22 mouse cellular contexts compared by ENCODE assay signal in genomic region chr6:99007542-99007941, GRCm38 (mm10).
DNase-seq lines count a peak whose midpoint lies in the region; ATAC-seq and TF ChIP-seq lines count a peak whose summit lies in the region.
"Had no signal": no experiment of that assay in that cellular context is flagged by ENCODE, and none has a peak within 500 bp of the region (broad histone marks: within the 10 kb centered on the region; RNA-seq: fewer than 3 reads in every experiment).

No protein-coding gene starts in this region.

- peaks cover 10% of the 10 kb centered on the region for H3K4me1 ChIP-seq in heart, adult 2 months (ENCODE audit: control insufficient read depth, insufficient read depth, low read length)
- peaks cover 14% of the 10 kb centered on the region for H3K4me1 ChIP-seq in heart, embryonic 10.5 days
- H3K4me1 ChIP-seq in bone marrow, adult 2 months (ENCODE audit: control insufficient read depth, insufficient read depth, low read length) = peaks cover 2% of the 10 kb centered on the region; the same call in 1 of the 2 replicates
- H3K4me1 ChIP-seq in forebrain, embryonic 15.5 days = peaks cover 8% of the 10 kb centered on the region
- H3K4me1 ChIP-seq: intestine, embryonic 15.5 days had no signal

- no peak overlapping the region for H3K4me3 ChIP-seq in heart, adult 2 months
- H3K4me3 ChIP-seq in heart, embryonic 10.5 days = no peak overlapping the region
- H3K4me3 ChIP-seq in bone marrow, adult 2 months (replicated peaks; ENCODE audit: control insufficient read depth, low read depth, low read length) = no peak overlapping the region
- no peak overlapping the region for H3K4me3 ChIP-seq in forebrain, embryonic 15.5 days
- H3K4me3 ChIP-seq: embryonic facial prominence, embryonic 12.5 days; heart, embryonic 15.5 days; hindbrain, embryonic 12.5 days; intestine, embryonic 15.5 days; liver, embryonic 12.5 days; midbrain, embryonic 15.5 days; stomach, embryonic 15.5 days had no signal

- no peak overlapping the region for H3K9ac ChIP-seq in heart, adult 2 months (ENCODE audit: low read depth, low read length)
- no peak overlapping the region for H3K9ac ChIP-seq in forebrain, embryonic 15.5 days (replicated peaks)
- H3K9ac ChIP-seq: embryonic facial prominence, embryonic 12.5 days; heart, embryonic 15.5 days; hindbrain, embryonic 12.5 days; intestine, embryonic 15.5 days; liver, embryonic 12.5 days; midbrain, embryonic 15.5 days; stomach, embryonic 15.5 days had no signal

- peaks cover 8% of the 10 kb centered on the region for H3K36me3 ChIP-seq in heart, adult 2 months (ENCODE audit: control insufficient read depth, insufficient read depth, low read length)
- H3K36me3 ChIP-seq in heart, embryonic 10.5 days = peaks cover 72% of the 10 kb centered on the region
- H3K36me3 ChIP-seq in forebrain, embryonic 15.5 days = peaks cover 7% of the 10 kb centered on the region; the same call in 1 of the 2 replicates
- H3K36me3 ChIP-seq: midbrain, embryonic 15.5 days had no signal

- no peak for TF ChIP-seq POLR2A in heart, adult 2 months (IDR thresholded peaks at IDR 0.05; ENCODE audit: insufficient read depth, low read depth, low read length)
- TF ChIP-seq POLR2A in bone marrow, adult 2 months (IDR thresholded peaks at IDR 0.05; ENCODE audit: borderline replicate concordance, control insufficient read depth, low read depth, low read length) = no peak

- no peaks in the 10 kb centered on the region for H3K27me3 ChIP-seq in heart, adult 2 months (ENCODE audit: control insufficient read depth, insufficient read depth, low read length)
- no peaks in the 10 kb centered on the region for H3K27me3 ChIP-seq in heart, embryonic 10.5 days (ENCODE audit: insufficient read depth, poor library complexity, severe bottlenecking)
- no peaks in the 10 kb centered on the region for H3K27me3 ChIP-seq in forebrain, embryonic 15.5 days
- H3K27me3 ChIP-seq: embryonic facial prominence, embryonic 12.5 days; heart, embryonic 15.5 days; intestine, embryonic 15.5 days; liver, embryonic 12.5 days; midbrain, embryonic 15.5 days; stomach, embryonic 15.5 days had no signal

- no peaks in the 10 kb centered on the region for H3K79me2 ChIP-seq in heart, adult 2 months (replicated peaks; ENCODE audit: control insufficient read depth, insufficient read depth, low read length)

- H3K9me3 ChIP-seq in heart, embryonic 10.5 days = 0 out of 2 replicates have a peak, but pooled peaks cover 2% of the 10 kb centered on the region
- H3K9me3 ChIP-seq in forebrain, embryonic 15.5 days = no peaks in the 10 kb centered on the region
- H3K9me3 ChIP-seq: heart, embryonic 15.5 days; intestine, embryonic 15.5 days; midbrain, embryonic 15.5 days; stomach, embryonic 15.5 days had no signal

- no peak for TF ChIP-seq CTCF in heart, adult 2 months (IDR thresholded peaks at IDR 0.05)
- TF ChIP-seq CTCF in bone marrow, adult 2 months (IDR thresholded peaks at IDR 0.05; ENCODE audit: control insufficient read depth, insufficient read depth, low read length) = peak; percentile 10; the same call in 1 of the 2 replicates

- intact Hi-C loops in heart, adult 2 months (cut with DNase I) = no loop called here

- WGBS in heart, adult 2 months = 45% methylated on average over 6 of the region's 6 CpGs
- WGBS in heart, embryonic 10.5 days = 84% methylated on average over 6 of the region's 6 CpGs
- WGBS in bone marrow, adult 2 months = 51% methylated on average over 6 of the region's 6 CpGs
- 65% methylated on average over 6 of the region's 6 CpGs for WGBS in forebrain, embryonic 15.5 days

- H3K27ac ChIP-seq in heart, adult 2 months = peak overlapping the region; percentile 36
- no peak overlapping the region for H3K27ac ChIP-seq in heart, embryonic 10.5 days
- H3K27ac ChIP-seq in bone marrow, adult 2 months (ENCODE audit: control insufficient read depth, insufficient read depth, low read depth, low read length, poor library complexity) = peak overlapping the region; percentile 65
- no peak overlapping the region for H3K27ac ChIP-seq in forebrain, embryonic 15.5 days (replicated peaks)
- H3K27ac ChIP-seq: embryonic facial prominence, embryonic 12.5 days; heart, embryonic 15.5 days; hindbrain, embryonic 12.5 days; intestine, embryonic 15.5 days; liver, embryonic 12.5 days; macrophage; midbrain, embryonic 15.5 days; stomach, embryonic 15.5 days had no signal

- DNase-seq in heart, adult 2 months = peak; percentile 35 to 60
- DNase-seq in heart, embryonic 10.5 days (ENCODE audit: low spot score) = no peak
- DNase-seq in B cell, adult 2 months = peak; percentile 72 to 75
- no peak for DNase-seq in adrenal gland, postnatal 25 days
- no peak for DNase-seq in layer of hippocampus, postnatal 10 days (ENCODE audit: low spot score in 2 of 2)
- DNase-seq: cerebellum, postnatal 36 days; gastrocnemius, postnatal 25 days; kidney, postnatal 14 days; left cerebral cortex, postnatal 4 days; right cerebral cortex, postnatal 25 days; thymus, postnatal 14 days had no signal

- ATAC-seq in megakaryocyte progenitor cell, adult 5-6 weeks (replicated peaks; ENCODE audit: poor library complexity) = peak; percentile 66
- no peak for ATAC-seq in forebrain, embryonic 15.5 days (replicated peaks)
- ATAC-seq: intestine, embryonic 15.5 days; liver, embryonic 12.5 days; midbrain, embryonic 15.5 days had no signal

- H3K4me2 ChIP-seq in forebrain, embryonic 15.5 days (replicated peaks) = no peak overlapping the region
- H3K4me2 ChIP-seq: embryonic facial prominence, embryonic 12.5 days; heart, embryonic 15.5 days; hindbrain, embryonic 12.5 days; intestine, embryonic 15.5 days; liver, embryonic 12.5 days; midbrain, embryonic 15.5 days; stomach, embryonic 15.5 days had no signal

- TF ChIP-seq EP300 in heart, adult 2 months (IDR thresholded peaks at IDR 0.05; ENCODE audit: insufficient read depth, low read depth, low read length) = no peak

Comparison
In these comparisons a context has a peak if more than half of its experiments do, and no peak if none do; other contexts are left out.
1. DNase-seq: peak in heart, adult 2 months (2 of 2) and B cell, adult 2 months (2 of 2); none in heart, embryonic 10.5 days (single experiment), adrenal gland, postnatal 25 days (single experiment) and layer of hippocampus, postnatal 10 days (0 of 2).
2. H3K27ac ChIP-seq: peak in heart, adult 2 months (single experiment) and bone marrow, adult 2 months (single experiment); none in heart, embryonic 10.5 days (single experiment) and forebrain, embryonic 15.5 days (single experiment).